Mouse (Mus musculus) heart, embryonic 16.5 days (tissue): Measurements from ENCODE around the gene Ankrd33b. TPM values are rescaled to one million over a fixed set of nuclear protein-coding genes. Genes with fewer than 3 reads are reported as not detected.
A peak's percentile ranks its signal among the peaks of the same experiment; 100 is the strongest.

Source experiments
- ATAC-seq: fragments of 200-750 bp; cut with Nextera tagmentation; replicated peaks from 2 replicates; pipeline ENCODE4 v1.8.0; 2017; ENCODE audit warnings: moderate number of reproducible peaks; ENCODE audit not compliant: insufficient read depth, low FRiP score; ENCODE audit errors: extremely low read depth
- H3K27ac ChIP-seq: fragments of 300-500 bp; sonication (generic); 2 replicates; pipeline ENCODE4 v1.5.1; 2014; ENCODE audit warnings: mild to moderate bottlenecking, low read length, control low read depth, moderate library complexity
- H3K27me3 ChIP-seq: fragments of 300-500 bp; sonication (generic); 2 replicates; pipeline ENCODE4 v1.6.1; 2014; ENCODE audit warnings: low read length, mixed read lengths; ENCODE audit not compliant: control insufficient read depth, insufficient read depth
- H3K36me3 ChIP-seq: fragments of 300-500 bp; sonication (generic); 2 replicates; pipeline ENCODE4 v1.6.1; 2014; ENCODE audit not compliant: control insufficient read depth, insufficient read depth
- H3K4me1 ChIP-seq: fragments of 300-500 bp; sonication (generic); 2 replicates; pipeline ENCODE4 v1.6.1; 2014; ENCODE audit warnings: low read length, mixed read lengths; ENCODE audit not compliant: control insufficient read depth, insufficient read depth
- H3K4me2 ChIP-seq: fragments of 300-500 bp; sonication (generic); 2 replicates; pipeline ENCODE4 v1.6.1; 2014; ENCODE audit warnings: low read depth, mild to moderate bottlenecking, control low read depth, low read length
- H3K4me3 ChIP-seq: fragments of 300-500 bp; sonication (generic); 2 replicates; pipeline ENCODE4 v1.5.1; 2014; ENCODE audit warnings: mild to moderate bottlenecking, control low read depth, low read length
- H3K9ac ChIP-seq: fragments of 300-500 bp; sonication (generic); 2 replicates; pipeline ENCODE4 v1.6.1; 2014; ENCODE audit warnings: low read length, control low read depth
- H3K9me3 ChIP-seq: fragments of 300-500 bp; sonication (generic); replicated peaks from 2 replicates; pipeline ENCODE4 v1.6.1; 2016; ENCODE audit warnings: low read length; ENCODE audit not compliant: control insufficient read depth
- WGBS: fragments of 180-500 bp; shearing (Covaris S2); extraction: QIAGEN DNeasy Blood & Tissue Kit; methylation state at CpG from one replicate; pipeline ENCODE4 v1.1.7; 2014; 5-methylcytosine and 5-hydroxymethylcytosine counted together
- polyA plus RNA-seq: library from polyadenylated mRNA; unstranded; fragments of >200 nt; fragmentation: Nextera tagmentation; extraction: Ambion mirVana; gene quantifications from 2 replicates; pipeline ENCODE4 v1.2.1, GENCODE M21; 2015

Gene Ankrd33b
- polyA plus RNA-seq, 1 experiment from 2014 or later, result 5.4 TPM

DNA sequence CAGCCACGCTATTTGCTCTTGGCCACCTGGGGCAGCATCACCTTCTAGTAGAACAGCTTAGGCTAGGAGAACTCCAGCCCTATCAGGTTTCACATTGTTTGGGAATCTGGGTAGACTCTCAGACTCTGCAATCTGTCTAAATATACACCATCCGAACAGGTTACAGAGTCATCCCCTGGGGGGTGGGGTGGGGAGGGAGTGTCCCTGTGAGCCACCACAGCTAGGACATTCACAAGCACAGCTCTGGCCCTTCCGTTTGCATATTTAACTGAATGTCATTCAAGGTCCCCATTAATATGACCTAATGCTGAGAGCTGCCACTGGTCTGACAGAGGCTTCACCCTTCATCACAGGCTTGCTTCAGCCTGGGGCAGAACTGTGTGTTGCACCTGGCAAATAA, 74.9 kb downstream of the Ankrd33b start:
- peak overlapping the region; percentile 65 for H3K27ac ChIP-seq
- H3K36me3 ChIP-seq, result no peaks in the 10 kb centered on the region
- peaks cover 17% of the 10 kb centered on the region for H3K27me3 ChIP-seq
- H3K4me3 ChIP-seq, result no peak overlapping the region
- 9% methylated on average over 3 of the region's 3 CpGs for WGBS
- no peak overlapping the region for H3K4me2 ChIP-seq
- H3K4me1 ChIP-seq, result peaks cover 15% of the 10 kb centered on the region
- H3K9me3 ChIP-seq, result no peaks in the 10 kb centered on the region
- H3K9ac ChIP-seq, result no peak overlapping the region
- ATAC-seq, result peak; percentile 76

DNA sequence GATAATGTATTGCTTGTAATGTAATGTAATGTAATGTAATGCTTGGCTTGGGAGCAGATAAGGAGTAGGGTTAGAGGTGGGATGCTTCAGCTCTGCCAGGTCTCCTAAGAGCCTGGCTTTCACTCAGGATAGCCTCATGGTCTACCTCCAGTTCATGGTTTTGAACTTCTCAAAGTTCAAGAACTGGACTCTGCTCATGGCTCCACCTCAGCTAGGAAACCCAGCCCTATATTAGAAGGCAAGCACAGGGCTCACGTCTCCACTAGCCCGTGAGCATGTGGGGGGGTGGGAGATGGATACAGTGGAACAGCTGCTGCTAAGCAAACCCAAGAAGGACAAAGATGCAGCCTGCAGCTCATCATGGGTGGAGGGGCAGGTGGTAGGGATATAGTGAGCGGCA, 81.8 kb downstream of the Ankrd33b start:
- no peak overlapping the region for H3K27ac ChIP-seq
- no peaks in the 10 kb centered on the region for H3K4me1 ChIP-seq
- H3K4me3 ChIP-seq, result no peak overlapping the region
- no peaks in the 10 kb centered on the region for H3K36me3 ChIP-seq
- no peaks in the 10 kb centered on the region for H3K9me3 ChIP-seq
- no peaks in the 10 kb centered on the region for H3K27me3 ChIP-seq
- H3K4me2 ChIP-seq, result no peak overlapping the region
- no peak for ATAC-seq
- WGBS, result 84% methylated on average over 3 of the region's 3 CpGs
- H3K9ac ChIP-seq, result no peak overlapping the region

DNA sequence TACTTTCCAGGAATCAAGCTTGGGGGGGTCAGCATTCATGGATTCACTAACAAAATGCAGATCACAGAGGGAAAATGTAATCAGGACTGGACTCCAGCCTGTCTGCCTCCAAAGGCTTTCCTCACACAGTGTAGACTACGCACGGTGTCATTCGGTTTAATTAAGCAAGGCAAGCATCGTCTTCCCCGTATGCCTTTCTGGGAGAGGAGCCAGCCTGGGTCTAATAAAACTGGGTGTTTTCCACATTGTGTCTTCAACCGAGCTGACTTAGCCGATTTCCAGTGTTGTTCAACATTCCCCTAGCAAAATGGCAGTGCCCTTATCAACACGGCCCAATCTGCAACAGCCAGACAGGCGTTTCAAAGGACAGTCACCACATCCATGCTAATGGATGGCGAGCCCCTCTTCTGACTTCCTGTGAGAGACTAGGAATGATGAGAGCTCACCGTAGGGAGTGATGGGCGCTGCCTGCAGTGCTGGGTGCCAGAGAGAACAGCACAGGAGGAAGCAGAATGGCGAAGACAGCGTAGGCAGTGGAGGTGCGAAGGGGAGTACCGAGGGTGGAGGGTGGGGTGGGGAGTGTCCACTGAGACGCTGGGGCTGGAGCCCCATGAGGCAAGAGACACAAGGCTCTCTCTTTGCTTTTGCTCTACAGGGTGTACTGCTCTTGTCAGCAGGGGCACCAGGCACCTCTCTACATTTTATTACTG, 82.4 kb downstream of the Ankrd33b start:
- no peaks in the 10 kb centered on the region for H3K36me3 ChIP-seq
- no peak overlapping the region for H3K4me3 ChIP-seq
- no peaks in the 10 kb centered on the region for H3K27me3 ChIP-seq
- no peak overlapping the region for H3K27ac ChIP-seq
- 65% methylated on average over 17 of the region's 17 CpGs for WGBS
- ATAC-seq, result no peak
- no peaks in the 10 kb centered on the region for H3K9me3 ChIP-seq
- no peak overlapping the region for H3K9ac ChIP-seq
- no peaks in the 10 kb centered on the region for H3K4me1 ChIP-seq
- no peak overlapping the region for H3K4me2 ChIP-seq

DNA sequence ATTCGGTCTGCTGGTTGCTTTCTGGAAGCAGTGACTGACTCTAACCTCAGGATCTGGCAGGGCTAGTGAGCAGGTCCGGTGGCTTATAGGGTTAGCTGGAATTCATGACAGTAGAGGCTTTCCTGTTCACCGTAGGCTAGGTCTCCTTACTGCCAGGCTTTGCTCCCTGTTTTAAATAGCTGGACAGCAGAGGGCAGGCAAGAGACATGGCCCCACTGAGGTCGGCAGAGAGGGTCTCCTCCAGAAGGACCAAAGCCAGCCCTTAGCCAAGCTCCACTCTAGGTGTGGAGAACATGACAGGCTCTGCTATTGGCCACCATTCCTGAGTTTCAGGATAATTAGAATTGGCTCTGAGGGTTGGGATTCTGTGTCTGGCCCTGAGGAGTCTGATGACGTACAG, 83.4 kb downstream of the Ankrd33b start:
- H3K36me3 ChIP-seq, result no peaks in the 10 kb centered on the region
- H3K4me1 ChIP-seq, result no peaks in the 10 kb centered on the region
- H3K27me3 ChIP-seq, result no peaks in the 10 kb centered on the region
- no peak overlapping the region for H3K9ac ChIP-seq
- no peak for ATAC-seq
- H3K4me3 ChIP-seq, result no peak overlapping the region
- H3K27ac ChIP-seq, result no peak overlapping the region
- no peaks in the 10 kb centered on the region for H3K9me3 ChIP-seq
- no peak overlapping the region for H3K4me2 ChIP-seq
- 56% methylated on average over 5 of the region's 5 CpGs for WGBS

DNA sequence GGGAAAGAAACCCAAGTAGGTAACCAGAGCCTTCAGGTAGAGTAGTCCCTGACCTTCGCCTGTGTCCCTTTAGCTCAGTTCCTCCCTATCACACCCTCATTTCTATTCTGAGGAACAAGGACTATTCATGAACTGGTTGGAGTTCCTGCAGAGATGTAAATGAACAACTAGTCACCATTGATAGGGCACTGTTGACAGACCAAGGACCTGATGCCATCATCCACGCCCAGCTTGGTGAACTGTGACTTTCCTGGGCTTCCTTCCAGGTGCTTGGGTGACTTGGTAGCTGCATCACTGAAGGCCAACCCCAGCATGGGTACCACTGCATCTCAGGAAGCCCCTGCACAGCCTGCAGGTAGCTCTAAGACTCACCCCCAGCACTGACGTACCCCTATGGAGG, 85.2 kb downstream of the Ankrd33b start:
- Histone ChIP-seq H3K4me3 (no peak overlapping the region), H3K9me3 (no peaks in the 10 kb centered on the region), H3K4me1 (peaks cover 7% of the 10 kb centered on the region), H3K27me3 (no peaks in the 10 kb centered on the region), H3K4me2 (no peak overlapping the region), H3K36me3 (no peaks in the 10 kb centered on the region), H3K27ac (no peak overlapping the region), H3K9ac (no peak overlapping the region)
- WGBS, result 69% methylated on average over 3 of the region's 3 CpGs
- ATAC-seq, result no peak

DNA sequence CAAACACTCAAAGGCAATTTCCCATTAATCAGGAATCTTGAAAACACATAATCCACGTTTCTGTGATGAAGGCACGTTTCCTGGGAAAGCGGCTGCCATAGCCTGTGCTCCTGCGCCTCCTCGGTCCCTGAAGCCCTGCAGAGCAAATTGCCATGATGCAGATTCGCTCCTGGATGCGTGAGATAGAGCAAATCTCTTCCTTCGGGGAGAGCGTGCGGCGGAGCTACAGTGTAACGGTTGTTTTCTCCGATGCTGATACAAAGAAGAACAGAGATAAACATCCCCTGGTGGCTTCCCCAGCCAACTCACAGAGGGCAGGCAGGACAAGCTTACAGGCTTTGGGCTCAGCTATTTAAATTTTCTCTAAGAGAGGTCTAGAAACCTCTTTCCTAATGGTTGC, 85.7 kb downstream of the Ankrd33b start:
- 62% methylated on average over 13 of the region's 13 CpGs for WGBS
- H3K4me1 ChIP-seq, result peaks cover 7% of the 10 kb centered on the region
- H3K9ac ChIP-seq, result no peak overlapping the region
- no peaks in the 10 kb centered on the region for H3K27me3 ChIP-seq
- no peaks in the 10 kb centered on the region for H3K9me3 ChIP-seq
- ATAC-seq, result no peak
- no peaks in the 10 kb centered on the region for H3K36me3 ChIP-seq
- no peak overlapping the region for H3K4me2 ChIP-seq
- no peak overlapping the region for H3K4me3 ChIP-seq
- no peak overlapping the region for H3K27ac ChIP-seq

DNA sequence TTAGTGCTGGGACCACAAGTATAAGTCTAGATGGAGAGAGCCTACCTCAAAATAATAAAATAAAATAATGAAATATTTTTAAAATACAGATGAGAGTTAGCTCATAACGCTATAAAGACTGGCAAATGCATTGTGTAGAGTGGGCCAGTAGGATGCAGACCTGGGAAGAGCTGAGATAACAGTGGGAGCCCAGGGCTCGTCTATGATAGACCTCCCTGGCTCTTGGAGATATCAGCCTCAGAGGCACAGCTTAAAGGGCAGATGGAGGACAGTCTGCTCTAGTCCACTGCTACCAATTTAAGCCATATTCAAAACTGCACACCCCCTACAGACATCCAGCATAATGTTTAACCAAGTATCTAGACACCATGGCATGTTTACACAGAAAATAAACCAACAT, 86.8 kb downstream of the Ankrd33b start:
- Histone ChIP-seq H3K4me2 (no peak overlapping the region), H3K27ac (no peak overlapping the region), H3K4me3 (no peak overlapping the region), H3K36me3 (no peaks in the 10 kb centered on the region), H3K9me3 (no peaks in the 10 kb centered on the region), H3K9ac (no peak overlapping the region), H3K27me3 (no peaks in the 10 kb centered on the region), H3K4me1 (peaks cover 7% of the 10 kb centered on the region)
- 42% methylated on average over 2 of the region's 2 CpGs for WGBS
- ATAC-seq, result no peak

DNA sequence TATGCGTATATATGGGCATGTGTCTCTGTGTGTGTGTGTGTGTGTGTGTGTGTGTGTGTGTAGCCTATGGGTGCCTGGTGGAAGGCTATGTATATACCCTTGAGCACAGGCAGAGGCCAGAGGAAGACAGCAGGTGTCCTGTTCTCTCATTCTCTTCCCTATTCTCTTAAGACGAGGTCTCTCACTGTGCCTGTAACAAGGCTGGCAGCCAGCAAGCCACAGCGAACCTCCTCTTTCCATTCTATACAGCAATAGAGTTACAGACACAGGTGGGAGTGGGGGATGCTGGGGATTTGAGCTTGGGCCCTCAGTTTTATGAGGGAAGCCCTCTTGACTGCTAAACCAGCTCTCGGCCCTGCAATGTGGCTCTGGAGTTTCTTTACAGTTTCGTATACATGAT, 87.5 kb downstream of the Ankrd33b start:
- no peak overlapping the region for H3K4me2 ChIP-seq
- no peak overlapping the region for H3K4me3 ChIP-seq
- no peak overlapping the region for H3K9ac ChIP-seq
- peaks cover 7% of the 10 kb centered on the region for H3K4me1 ChIP-seq
- no peaks in the 10 kb centered on the region for H3K9me3 ChIP-seq
- WGBS, result 87% methylated on average over 5 of the region's 5 CpGs
- H3K36me3 ChIP-seq, result no peaks in the 10 kb centered on the region
- H3K27ac ChIP-seq, result no peak overlapping the region
- no peak for ATAC-seq
- H3K27me3 ChIP-seq, result no peaks in the 10 kb centered on the region

DNA sequence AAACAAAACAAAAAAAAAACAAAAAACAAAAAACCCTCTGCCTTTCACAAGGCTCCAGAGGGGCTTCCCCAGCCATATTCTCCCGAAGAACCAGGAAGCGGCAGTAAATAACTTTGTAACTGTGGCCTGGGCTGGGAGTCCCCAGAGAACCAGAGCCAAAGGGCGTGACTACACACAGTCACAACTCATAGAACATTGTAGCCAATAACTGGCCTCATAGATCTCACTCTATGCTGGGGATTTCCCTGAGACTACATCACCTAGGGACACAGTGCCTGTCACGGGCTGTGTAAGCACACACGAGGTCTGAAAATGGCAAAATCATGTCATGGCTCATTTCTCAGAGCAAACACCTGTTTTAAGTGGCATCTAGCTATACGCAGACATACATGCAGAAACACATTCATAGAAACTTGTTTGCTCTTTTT, 87.9 kb downstream of the Ankrd33b start:
- Histone ChIP-seq H3K4me2 (no peak overlapping the region), H3K4me3 (no peak overlapping the region), H3K9ac (no peak overlapping the region), H3K36me3 (no peaks in the 10 kb centered on the region), H3K27ac (no peak overlapping the region), H3K9me3 (no peaks in the 10 kb centered on the region), H3K4me1 (peaks cover 7% of the 10 kb centered on the region), H3K27me3 (no peaks in the 10 kb centered on the region)
- 77% methylated on average over 6 of the region's 6 CpGs for WGBS
- ATAC-seq, result no peak
